In the genomic region with DNA sequence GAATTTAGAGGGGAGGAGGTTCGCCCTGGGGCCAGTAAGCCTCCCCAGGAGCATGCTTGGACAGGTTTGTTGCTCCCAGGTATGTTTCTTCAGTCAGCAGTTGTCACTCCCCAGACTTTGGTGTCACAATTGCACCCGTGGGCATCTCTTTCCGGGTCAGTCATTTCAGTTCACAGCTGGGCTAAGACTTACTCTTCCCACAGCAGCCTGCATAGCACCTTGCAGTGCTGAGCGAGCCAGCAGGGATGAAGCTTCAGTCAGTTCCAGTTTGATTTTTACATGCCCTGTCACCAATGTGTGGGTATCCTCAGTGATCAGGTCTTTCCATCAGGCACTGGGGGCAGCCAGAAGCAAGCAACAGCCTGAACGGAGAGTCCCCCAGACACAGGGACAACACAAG, we compare ENCODE assay signal across 32 mouse cellular contexts. TPM values are rescaled to one million over a fixed set of nuclear protein-coding genes. Genes with fewer than 3 reads are reported as not detected.
"Had no signal": no experiment of that assay in that cellular context is flagged by ENCODE, and none has a peak within 500 bp of the region (broad histone marks: within the 10 kb centered on the region; RNA-seq: fewer than 3 reads in every experiment).

No protein-coding gene starts in this region.

- DNase-seq: kidney, adult 11 months; kidney, adult 8-10 months; kidney, postnatal 25 days; layer of hippocampus, adult 9-11 months; liver, embryonic 13.5 days; lung, adult 2 months; lung, postnatal 14 days; lung, postnatal 4 days; midbrain, embryonic 14.5 days; right cerebral cortex, adult 18-20 months; right cerebral cortex, postnatal 14 days; right cerebral cortex, postnatal 4 days; thymus, adult 2 months; thymus, postnatal 25 days had no signal

- H3K9ac ChIP-seq: intestine, embryonic 15.5 days; limb, embryonic 12.5 days; liver, embryonic 13.5 days; neural tube, embryonic 12.5 days had no signal

- H3K4me2 ChIP-seq: intestine, embryonic 15.5 days; limb, embryonic 12.5 days; liver, embryonic 13.5 days; midbrain, embryonic 11.5 days; neural tube, embryonic 12.5 days had no signal

- H3K27me3 ChIP-seq: intestine, embryonic 15.5 days; limb, embryonic 12.5 days; liver, embryonic 13.5 days; neural tube, embryonic 12.5 days had no signal

- ATAC-seq: intestine, embryonic 15.5 days had no signal

- H3K4me3 ChIP-seq: intestine, embryonic 15.5 days; layer of hippocampus, adult 2 months; limb, embryonic 12.5 days; liver, embryonic 13.5 days; neural tube, embryonic 12.5 days had no signal

- H3K9me3 ChIP-seq: intestine, embryonic 15.5 days; limb, embryonic 12.5 days; liver, embryonic 13.5 days; neural tube, embryonic 12.5 days had no signal

- H3K27ac ChIP-seq: intestine, embryonic 15.5 days; kidney, postnatal 0 days; layer of hippocampus, adult 2 months; limb, embryonic 12.5 days; liver, embryonic 13.5 days; neural tube, embryonic 12.5 days; stomach, postnatal 0 days had no signal

RNA-seq across cellular contexts. Expression of gene 4933424G06Rik, which starts 12.9 kb away (rescaled TPM):
- total RNA-seq: liver, adult 2 months; megakaryocyte progenitor cell, adult 5-6 weeks; megakaryocyte-erythroid progenitor cell, adult 5-6 weeks; midbrain, postnatal 0 days; neutrophil, adult 5-6 weeks had no signal
- polyA plus RNA-seq: large intestine, adult 2 months; liver, adult 2 months; liver, embryonic 13.5 days; liver, embryonic 16.5 days; lung, adult 2 months; lung, embryonic 16.5 days; neural tube, embryonic 12.5 days; stomach, embryonic 14.5 days; thymus, adult 2 months had no signal

RNA-seq across cellular contexts. Expression of gene Fam178b, which starts 14.0 kb away (rescaled TPM):
- total RNA-seq: layer of hippocampus, adult 2 months; left cerebral cortex, adult 18-20 months; left cerebral cortex, postnatal 36 days; megakaryocyte progenitor cell, adult 5-6 weeks; megakaryocyte-erythroid progenitor cell, adult 5-6 weeks; midbrain, postnatal 0 days; neutrophil, adult 5-6 weeks had no signal
